In the genomic region with DNA sequence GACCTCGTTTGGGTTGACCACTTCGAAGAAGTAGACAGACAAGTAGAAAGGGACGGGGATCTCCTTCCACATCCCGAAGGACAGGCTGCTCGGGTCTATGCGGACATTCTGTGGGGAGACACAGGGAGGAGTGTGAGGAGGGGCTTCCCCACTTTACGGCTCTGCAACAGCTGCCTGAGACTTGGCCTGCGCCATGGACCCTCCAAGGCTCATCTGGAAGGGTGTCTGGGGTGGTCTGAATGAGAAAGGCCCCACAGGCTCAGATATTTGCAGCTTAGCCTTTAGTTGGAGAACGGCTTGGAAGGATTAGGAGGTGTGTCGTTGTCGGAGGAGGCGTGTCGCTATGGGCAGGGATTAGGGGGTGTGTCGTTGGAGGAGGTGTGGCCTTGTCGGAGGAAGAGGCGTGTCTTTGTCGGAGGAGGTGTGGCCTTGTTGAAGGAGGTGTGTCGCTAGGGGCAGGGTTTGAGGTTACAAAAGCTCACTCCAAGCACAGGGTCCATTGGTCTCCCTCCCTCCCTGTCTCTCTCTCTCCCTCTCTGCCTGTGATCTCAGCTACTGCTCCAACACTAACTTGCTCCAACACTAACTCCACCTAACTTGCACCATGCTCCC, we compare ENCODE assay signal across 8 mouse cellular contexts. TPM values are rescaled to one million over a fixed set of nuclear protein-coding genes. Genes with fewer than 3 reads are reported as not detected.
DNase-seq lines count a peak whose midpoint lies in the region; ATAC-seq lines count a peak whose summit lies in the region.

No protein-coding gene starts in this region.

- no peak overlapping the region for H3K9ac ChIP-seq in liver, embryonic 13.5 days

- H3K27ac ChIP-seq in liver, embryonic 13.5 days: peak overlapping the region; percentile 9; the same call in 1 of the 2 replicates

- no peak overlapping the region for H3K4me2 ChIP-seq in liver, embryonic 13.5 days

- peaks cover 6% of the 10 kb centered on the region; the same call in 1 of the 2 replicates for H3K9me3 ChIP-seq in liver, embryonic 13.5 days (replicated peaks)

- no peaks in the 10 kb centered on the region for H3K27me3 ChIP-seq in liver, embryonic 13.5 days

- peaks cover 46% of the 10 kb centered on the region for H3K36me3 ChIP-seq in liver, embryonic 13.5 days

- 47% methylated on average over 18 of the region's 18 CpGs for whole genome bisulfite sequencing in liver, embryonic 13.5 days (ENCODE audit: insufficient replicate concordance)

- DNase-seq in Muller cell, postnatal 12 days (ENCODE audit: inconsistent ontology term): peak; percentile 20
- peak; percentile 85 for DNase-seq in embryo, embryonic 11 days
- DNase-seq in induced T-regulatory cell, adult 2 months (ENCODE audit: low read depth): peak; percentile 10
- peak; percentile 46 for DNase-seq in liver, embryonic 13.5 days
- DNase-seq in retina, embryonic 14.5 days (ENCODE audit: low spot score): peak; percentile 80
- no peak for DNase-seq in left cerebral cortex, adult 9 months (ENCODE audit: low spot score in 2 of 2)
- no peak for DNase-seq in ovary, postnatal 10 days (ENCODE audit: low spot score)
- DNase-seq in heart, adult 11 months: no peak

- peak; percentile 66 for ATAC-seq in liver, embryonic 13.5 days (ENCODE audit: low read depth)

- no peak overlapping the region for H3K4me3 ChIP-seq in liver, embryonic 13.5 days (replicated peaks)

- H3K4me1 ChIP-seq in liver, embryonic 13.5 days (replicated peaks): peaks cover 43% of the 10 kb centered on the region

RNA-seq across cellular contexts. Expression of gene Scarb1, which starts 36.5 kb away (rescaled TPM):
- 66.1 and 76.3 TPM in 2 replicates for polyA plus RNA-seq in liver, embryonic 13.5 days (2015; fragmentation: Nextera tagmentation; extraction: Ambion mirVana)

Comparison
In these comparisons a context has a peak if more than half of its experiments do, and no peak if none do; other contexts are left out.
1. DNase-seq: peak in Muller cell, postnatal 12 days (single experiment), embryo, embryonic 11 days (single experiment), induced T-regulatory cell, adult 2 months (single experiment), liver, embryonic 13.5 days (single experiment) and retina, embryonic 14.5 days (single experiment); none in left cerebral cortex, adult 9 months (0 of 2), ovary, postnatal 10 days (single experiment) and heart, adult 11 months (single experiment).